Mouse (Mus musculus) limb, embryonic 13.5 days (tissue): Measurements from ENCODE around the gene Cacna1c. TPM values are rescaled to one million over a fixed set of nuclear protein-coding genes. Genes with fewer than 3 reads are reported as not detected.
"Not testable (repeated sequence)": the region's sequence is repeated elsewhere in the genome, so short reads cannot be mapped to it uniquely, and the experiment has no call there.

ENCODE experiments used
- ATAC-seq: fragments of 200-750 bp; cut with Nextera tagmentation; 2 replicates; pipeline ENCODE4 v1.8.0; 2017; ENCODE audit warnings: low read depth, moderate number of reproducible peaks, moderate TSS enrichment; ENCODE audit not compliant: low FRiP score
- H3K27ac ChIP-seq: fragments of 300-500 bp; sonication (generic); 2 replicates; pipeline ENCODE4 v1.5.1; 2015; ENCODE audit warnings: inconsistent platforms, mild to moderate bottlenecking, moderate library complexity
- H3K27me3 ChIP-seq: fragments of 300-500 bp; sonication (generic); 2 replicates; pipeline ENCODE4 v1.6.1; 2015; ENCODE audit warnings: mild to moderate bottlenecking, inconsistent platforms
- H3K36me3 ChIP-seq: fragments of 300-500 bp; sonication (generic); 2 replicates; pipeline ENCODE4 v1.6.1; 2015; ENCODE audit warnings: inconsistent platforms, mild to moderate bottlenecking, moderate library complexity
- H3K4me1 ChIP-seq: fragments of 300-500 bp; sonication (generic); 2 replicates; pipeline ENCODE4 v1.6.1; 2015; ENCODE audit warnings: inconsistent platforms
- H3K4me2 ChIP-seq: fragments of 300-500 bp; sonication (generic); replicated peaks from 2 replicates; pipeline ENCODE4 v1.6.1; 2015; ENCODE audit warnings: inconsistent platforms, mild to moderate bottlenecking, moderate library complexity
- H3K4me3 ChIP-seq: fragments of 300-500 bp; sonication (generic); 2 replicates; pipeline ENCODE4 v1.5.1; 2015; ENCODE audit warnings: moderate library complexity, mild to moderate bottlenecking, inconsistent platforms
- H3K9ac ChIP-seq: fragments of 300-500 bp; sonication (generic); 2 replicates; pipeline ENCODE4 v1.6.1; 2015; ENCODE audit warnings: mild to moderate bottlenecking, inconsistent platforms
- H3K9me3 ChIP-seq: fragments of 300-500 bp; sonication (generic); 2 replicates; pipeline ENCODE4 v1.6.1; 2016; ENCODE audit warnings: inconsistent platforms
- WGBS: fragments of 180-500 bp; shearing (Covaris S2); methylation state at CpG from one replicate; pipeline ENCODE4 v1.1.7; 2015; 5-methylcytosine and 5-hydroxymethylcytosine counted together
- polyA plus RNA-seq: library from polyadenylated mRNA; unstranded; fragments of >200 nt; fragmentation: Nextera tagmentation; extraction: Ambion mirVana; gene quantifications from 2 replicates; pipeline ENCODE4 v1.2.1, GENCODE M21; 2015

Gene Cacna1c
- polyA plus RNA-seq, 1 experiment from 2014 or later = 9.9 TPM

- no peak for ATAC-seq
- H3K4me3 ChIP-seq = no peak overlapping the region
- H3K9me3 ChIP-seq = no peaks in the 10 kb centered on the region
- H3K4me2 ChIP-seq = no peak overlapping the region
- H3K9ac ChIP-seq = no peak overlapping the region
- H3K27ac ChIP-seq = no peak overlapping the region
- peaks cover 22% of the 10 kb centered on the region for H3K4me1 ChIP-seq
- WGBS = 75% methylated on average over 12 of the region's 12 CpGs
- no peaks in the 10 kb centered on the region for H3K27me3 ChIP-seq
- peaks cover 11% of the 10 kb centered on the region; the same call in 1 of the 2 replicates for H3K36me3 ChIP-seq
These were observed 29.0 kb upstream of the Cacna1c start for GRCm38 (mm10) chr6:119225226-119225625.

GRCm38 (mm10) chr6:119224451-119225195 is 28.4 kb upstream of the Cacna1c start:
- peaks cover 22% of the 10 kb centered on the region for H3K4me1 ChIP-seq
- H3K27me3 ChIP-seq = no peaks in the 10 kb centered on the region
- no peak overlapping the region for H3K4me3 ChIP-seq
- 60% methylated on average over 13 of the region's 13 CpGs for WGBS
- H3K9ac ChIP-seq = no peak overlapping the region
- no peak for ATAC-seq
- H3K9me3 ChIP-seq = no peaks in the 10 kb centered on the region
- no peak overlapping the region; the same call in 1 of the 2 replicates for H3K27ac ChIP-seq
- H3K36me3 ChIP-seq = peaks cover 14% of the 10 kb centered on the region; the same call in 1 of the 2 replicates
- H3K4me2 ChIP-seq = 0 out of 2 replicates have a peak overlapping the region, but pooled peaks have one; percentile 1

GRCm38 (mm10) chr6:119220297-119220696 is 24.1 kb upstream of the Cacna1c start:
- H3K36me3 ChIP-seq = peaks cover 41% of the 10 kb centered on the region
- H3K4me1 ChIP-seq = peaks cover 10% of the 10 kb centered on the region
- no peak overlapping the region for H3K27ac ChIP-seq
- WGBS = 49% methylated on average over 10 of the region's 10 CpGs
- no peak overlapping the region for H3K4me2 ChIP-seq
- H3K9ac ChIP-seq = no peak overlapping the region
- ATAC-seq = no peak; the same call in 1 of the 2 replicates
- H3K9me3 ChIP-seq = no peaks in the 10 kb centered on the region
- no peaks in the 10 kb centered on the region for H3K27me3 ChIP-seq
- no peak overlapping the region for H3K4me3 ChIP-seq

- H3K9ac ChIP-seq = no peak overlapping the region
- no peaks in the 10 kb centered on the region for H3K27me3 ChIP-seq
- no peak for ATAC-seq
- peaks cover 51% of the 10 kb centered on the region for H3K36me3 ChIP-seq
- H3K4me1 ChIP-seq = peaks cover under 1% of the 10 kb centered on the region; the same call in 1 of the 2 replicates
- 79% methylated on average over 15 of the region's 15 CpGs for WGBS
- no peak overlapping the region for H3K4me2 ChIP-seq
- H3K9me3 ChIP-seq = no peaks in the 10 kb centered on the region
- H3K4me3 ChIP-seq = no peak overlapping the region
- no peak overlapping the region for H3K27ac ChIP-seq
These were observed 23.1 kb upstream of the Cacna1c start for GRCm38 (mm10) chr6:119219237-119219870.

GRCm38 (mm10) chr6:119218591-119218990 is 22.4 kb upstream of the Cacna1c start:
- H3K36me3 ChIP-seq = peaks cover 55% of the 10 kb centered on the region
- no peak overlapping the region for H3K9ac ChIP-seq
- H3K27ac ChIP-seq = no peak overlapping the region
- H3K4me1 ChIP-seq = no peaks in the 10 kb centered on the region
- no peaks in the 10 kb centered on the region for H3K27me3 ChIP-seq
- H3K9me3 ChIP-seq = no peaks in the 10 kb centered on the region
- H3K4me2 ChIP-seq = no peak overlapping the region
- no peak overlapping the region for H3K4me3 ChIP-seq
- ATAC-seq = no peak
- 86% methylated on average over 5 of the region's 5 CpGs for WGBS

- no peak for ATAC-seq
- peaks cover 64% of the 10 kb centered on the region for H3K36me3 ChIP-seq
- no peaks in the 10 kb centered on the region for H3K4me1 ChIP-seq
- H3K4me3 ChIP-seq = no peak overlapping the region
- no peak overlapping the region for H3K9ac ChIP-seq
- H3K27ac ChIP-seq = no peak overlapping the region
- H3K9me3 ChIP-seq = no peaks in the 10 kb centered on the region
- H3K27me3 ChIP-seq = no peaks in the 10 kb centered on the region
- H3K4me2 ChIP-seq = no peak overlapping the region
- WGBS = 59% methylated on average over 4 of the region's 4 CpGs
These were observed 21.4 kb upstream of the Cacna1c start for GRCm38 (mm10) chr6:119217661-119218060.

- Histone ChIP-seq H3K4me3 (no peak overlapping the region), H3K4me2 (no peak overlapping the region), H3K27ac (no peak overlapping the region), H3K36me3 (peaks cover 57% of the 10 kb centered on the region), H3K9ac (no peak overlapping the region), H3K9me3 (no peaks in the 10 kb centered on the region), H3K4me1 (no peaks in the 10 kb centered on the region), H3K27me3 (no peaks in the 10 kb centered on the region)
- 84% methylated on average over 10 of the region's 10 CpGs for WGBS
- ATAC-seq = no peak
These were observed 18.9 kb upstream of the Cacna1c start for GRCm38 (mm10) chr6:119215040-119215613.

- Histone ChIP-seq H3K27me3 (no peaks in the 10 kb centered on the region), H3K9ac (no peak overlapping the region), H3K27ac (no peak overlapping the region), H3K4me3 (no peak overlapping the region), H3K4me1 (no peaks in the 10 kb centered on the region), H3K9me3 (no peaks in the 10 kb centered on the region), H3K36me3 (peaks cover 52% of the 10 kb centered on the region), H3K4me2 (no peak overlapping the region)
- 77% methylated on average over 6 of the region's 6 CpGs for WGBS
- no peak for ATAC-seq
These were observed 18.0 kb upstream of the Cacna1c start for GRCm38 (mm10) chr6:119214190-119214589.

- Histone ChIP-seq H3K36me3 (peaks cover 45% of the 10 kb centered on the region), H3K27ac (no peak overlapping the region), H3K4me1 (no peaks in the 10 kb centered on the region), H3K9ac (no peak overlapping the region), H3K4me2 (no peak overlapping the region), H3K27me3 (no peaks in the 10 kb centered on the region), H3K4me3 (no peak overlapping the region), H3K9me3 (no peaks in the 10 kb centered on the region)
- 78% methylated on average over 5 of the region's 5 CpGs for WGBS
- no peak for ATAC-seq
These were observed 17.2 kb upstream of the Cacna1c start for GRCm38 (mm10) chr6:119213375-119213774.

- 92% methylated on average over 7 of the region's 7 CpGs for WGBS
These were observed 9.8 kb upstream of the Cacna1c start for GRCm38 (mm10) chr6:119206006-119206405.

GRCm38 (mm10) chr6:119204915-119205314 is 8.7 kb upstream of the Cacna1c start:
- no peak overlapping the region for H3K9ac ChIP-seq
- ATAC-seq = no peak
- H3K27ac ChIP-seq = no peak overlapping the region
- peaks cover 22% of the 10 kb centered on the region for H3K36me3 ChIP-seq
- WGBS = 79% methylated on average over 3 of the region's 3 CpGs
- no peaks in the 10 kb centered on the region for H3K9me3 ChIP-seq
- no peaks in the 10 kb centered on the region for H3K27me3 ChIP-seq
- no peak overlapping the region for H3K4me2 ChIP-seq
- no peak overlapping the region for H3K4me3 ChIP-seq
- H3K4me1 ChIP-seq = peaks cover 1% of the 10 kb centered on the region; the same call in 1 of the 2 replicates

More at GRCm38 (mm10) chr6:119206006-119206405, 9.8 kb upstream of the Cacna1c start:
- H3K9ac ChIP-seq, H3K27ac ChIP-seq, H3K4me2 ChIP-seq, ATAC-seq, H3K4me1 ChIP-seq, H3K9me3 ChIP-seq, H3K4me3 ChIP-seq, H3K27me3 ChIP-seq: not testable (repeated sequence)
- peaks cover 22% of the 10 kb centered on the region for H3K36me3 ChIP-seq

- WGBS = 91% methylated on average over 7 of the region's 7 CpGs
- no peak overlapping the region for H3K27ac ChIP-seq
- ATAC-seq = no peak
- H3K36me3 ChIP-seq = peaks cover 22% of the 10 kb centered on the region
- H3K4me2 ChIP-seq = no peak overlapping the region
- H3K4me3 ChIP-seq = no peak overlapping the region
- H3K9me3 ChIP-seq = no peaks in the 10 kb centered on the region
- no peaks in the 10 kb centered on the region for H3K27me3 ChIP-seq
- H3K4me1 ChIP-seq = peaks cover 8% of the 10 kb centered on the region
- H3K9ac ChIP-seq = no peak overlapping the region
These were observed 8.1 kb upstream of the Cacna1c start for GRCm38 (mm10) chr6:119204286-119204685.
